Mouse (Mus musculus): ENCODE measurements around the gene Mgat3. TPM values are rescaled to one million over a fixed set of nuclear protein-coding genes. Genes with fewer than 3 reads are reported as not detected.

Mgat3 gene
- polyA plus RNA-seq (2017; shearing (Covaris generic)), result not detected

DNA sequence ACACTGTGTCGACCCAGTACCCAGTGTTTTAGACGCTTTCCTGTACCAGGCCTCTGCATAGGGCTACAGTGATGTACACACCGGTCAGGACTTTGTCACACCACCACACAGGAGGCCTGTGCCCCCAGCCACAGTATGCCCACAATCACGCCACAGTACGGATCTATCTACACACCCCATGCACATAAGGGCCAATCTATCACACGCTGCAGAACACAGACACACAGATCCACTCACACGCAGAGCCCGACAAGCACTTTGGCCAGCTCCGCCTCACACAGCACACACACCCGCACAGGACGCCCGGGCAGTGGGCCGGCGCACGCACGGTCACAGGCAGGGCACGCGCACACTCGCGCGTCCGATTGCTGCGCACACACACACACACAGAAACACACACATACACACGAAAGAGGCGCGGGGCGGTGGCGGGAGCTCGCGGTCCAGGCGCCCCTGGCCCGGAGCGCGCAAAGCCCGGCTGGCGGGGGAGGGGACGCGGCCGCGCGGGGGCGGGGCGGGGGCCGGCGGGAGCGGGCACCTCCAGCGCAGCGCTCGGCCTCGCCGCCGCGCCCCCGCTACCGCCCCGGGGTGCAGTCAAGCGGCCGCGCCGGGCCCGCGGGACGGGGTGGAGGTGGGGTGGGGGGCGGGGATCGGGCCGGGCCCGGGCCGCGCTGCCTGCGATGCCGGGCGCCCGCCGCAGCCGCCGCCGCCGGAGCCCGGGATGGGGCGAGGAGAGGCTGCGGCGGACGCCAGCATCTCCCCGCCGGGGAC, at the start of gene Mgat3:
TSS of gene Mgat3 (plus strand) at position 721 of the 771 bp plus-strand sequence.

DNA sequence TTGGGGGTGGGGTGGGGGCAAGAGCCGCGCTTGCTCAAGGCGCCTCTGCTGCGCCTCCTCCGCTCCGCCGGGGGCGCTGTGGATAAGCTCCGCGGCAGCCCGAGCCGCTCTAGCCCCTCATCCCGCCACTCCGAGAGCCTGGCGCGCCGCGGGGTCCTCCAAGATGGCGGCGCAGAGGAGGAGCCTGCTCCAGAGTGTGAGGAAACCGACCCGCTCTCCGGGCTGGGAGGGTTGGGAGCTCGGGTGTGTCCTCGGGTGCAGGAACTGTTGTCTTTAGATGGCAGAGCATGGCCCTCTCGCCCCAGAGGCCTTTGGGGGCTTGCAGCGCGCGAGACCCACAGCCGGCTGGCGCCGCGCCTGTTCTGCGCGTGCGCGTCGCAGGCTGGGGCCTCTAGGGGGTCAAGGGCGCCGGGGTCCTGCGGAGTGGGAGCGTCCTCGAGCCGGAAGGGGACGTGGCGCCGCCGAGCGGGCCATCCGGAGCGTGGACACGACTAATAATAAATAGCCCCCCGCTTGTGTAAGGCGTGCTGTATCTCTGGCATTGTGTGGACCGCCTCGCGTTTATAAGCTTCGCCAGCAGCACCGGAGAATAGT, 40.4 kb upstream of the Mgat3 start, which contains the start of gene Tab1:
TSS of gene Tab1 (plus strand) at position 135 of the 594 bp plus-strand sequence.

DNA sequence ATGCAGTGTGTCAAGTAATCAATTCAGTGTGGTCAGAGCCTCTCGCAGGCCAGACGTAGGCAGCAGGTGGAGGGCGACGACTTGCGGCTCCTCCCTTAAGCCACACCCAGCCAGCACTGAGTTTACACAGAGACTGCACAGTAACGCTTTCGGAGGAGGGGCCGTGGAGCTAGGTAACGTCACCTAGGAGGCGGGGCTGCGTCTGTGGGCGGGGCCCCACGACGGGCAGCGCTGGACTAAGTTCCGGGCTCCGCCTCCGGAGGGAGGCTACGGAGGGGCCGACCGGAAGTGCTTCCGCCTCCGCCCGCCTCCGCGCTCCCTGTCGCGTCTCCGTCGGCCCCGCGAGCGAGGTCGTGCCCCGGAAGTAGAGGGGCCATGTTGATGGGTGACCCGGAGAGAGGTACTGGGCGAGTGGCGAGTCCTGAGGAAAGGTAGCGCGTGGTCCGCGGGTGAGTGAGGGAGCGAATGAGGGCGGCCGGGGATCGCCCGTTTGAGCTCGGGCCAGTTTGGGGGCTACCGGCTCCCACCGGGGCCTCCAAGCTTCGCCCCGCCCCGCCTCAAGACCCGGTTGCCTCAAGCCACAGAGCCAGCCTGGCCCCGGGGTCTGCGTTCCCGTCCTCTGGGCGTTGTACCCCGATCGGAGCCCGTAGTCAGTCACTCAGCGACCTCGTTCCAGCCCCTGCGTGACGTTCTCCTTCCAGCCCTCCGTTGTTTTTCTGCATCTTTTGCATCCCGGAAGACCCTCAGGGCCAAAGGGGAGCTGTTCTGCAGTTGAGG, 60.4 kb downstream of the Mgat3 start, which contains the start of gene Mief1:
TSS of gene Mief1 (plus strand) at position 286 of the 777 bp plus-strand sequence.

DNA sequence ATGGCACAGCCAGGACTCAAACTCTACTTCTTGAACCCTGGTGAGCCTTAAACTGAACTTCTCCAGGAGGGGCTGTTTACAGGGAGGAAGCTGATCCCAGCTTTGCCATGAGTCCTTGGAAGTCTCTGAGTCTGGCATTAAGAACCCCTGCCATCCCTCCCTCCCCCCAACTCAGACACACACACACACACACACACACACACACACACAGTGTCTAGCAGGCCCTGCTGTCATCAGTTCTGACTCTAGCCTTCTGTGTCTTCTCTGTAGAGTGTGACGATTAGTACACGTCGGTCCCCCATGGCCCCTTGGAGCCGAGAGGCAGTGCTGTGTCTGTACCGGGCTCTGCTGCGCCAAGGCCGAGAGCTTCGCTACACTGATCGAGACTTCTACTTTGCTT, 62.0 kb downstream of the Mgat3 start, which contains the start of gene AC140267.1:
TSS of gene AC140267.1 (plus strand) at position 301 of the 400 bp plus-strand sequence.

DNA sequence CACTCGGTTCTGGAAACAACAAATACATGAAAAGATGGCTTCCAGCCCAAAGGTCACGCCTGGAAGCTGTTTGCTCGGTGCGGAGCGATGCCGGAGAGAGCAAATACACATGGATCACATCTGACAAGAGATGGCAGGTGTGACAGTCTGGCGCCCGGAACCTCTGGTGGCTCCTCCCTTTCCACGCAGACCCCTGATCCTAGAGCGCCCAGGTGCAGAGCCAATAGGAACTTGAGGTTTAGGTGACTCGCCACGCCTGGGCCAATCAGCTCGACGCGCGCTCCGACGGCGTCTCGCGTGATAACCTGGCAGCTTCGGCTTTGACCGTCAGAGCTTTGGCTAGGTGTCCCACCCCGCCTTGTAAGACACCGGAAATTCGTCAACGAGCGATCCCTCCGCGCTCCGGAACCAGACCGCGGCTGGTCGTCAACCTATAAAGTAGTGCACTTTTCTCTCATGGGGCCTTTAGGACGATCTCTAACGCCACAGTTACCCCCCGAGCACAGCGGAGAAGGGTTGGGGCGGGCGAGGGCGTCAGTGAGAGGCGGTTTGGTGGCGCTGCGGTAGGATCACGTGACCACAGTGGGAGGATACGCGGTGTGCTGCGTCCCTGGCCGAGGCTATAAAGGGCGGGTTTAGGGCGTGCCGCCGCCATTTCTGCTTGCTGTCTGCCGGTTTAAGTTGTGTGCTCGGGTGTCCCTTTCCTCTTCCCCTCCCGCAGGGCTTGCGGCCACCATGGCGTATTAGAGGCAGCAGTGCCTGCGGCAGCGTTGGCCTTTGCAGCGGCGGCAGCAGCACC, 81.5 kb downstream of the Mgat3 start, which contains the start of gene Atf4:
TSS of gene Atf4 (plus strand) at position 338 of the 799 bp plus-strand sequence.

DNA sequence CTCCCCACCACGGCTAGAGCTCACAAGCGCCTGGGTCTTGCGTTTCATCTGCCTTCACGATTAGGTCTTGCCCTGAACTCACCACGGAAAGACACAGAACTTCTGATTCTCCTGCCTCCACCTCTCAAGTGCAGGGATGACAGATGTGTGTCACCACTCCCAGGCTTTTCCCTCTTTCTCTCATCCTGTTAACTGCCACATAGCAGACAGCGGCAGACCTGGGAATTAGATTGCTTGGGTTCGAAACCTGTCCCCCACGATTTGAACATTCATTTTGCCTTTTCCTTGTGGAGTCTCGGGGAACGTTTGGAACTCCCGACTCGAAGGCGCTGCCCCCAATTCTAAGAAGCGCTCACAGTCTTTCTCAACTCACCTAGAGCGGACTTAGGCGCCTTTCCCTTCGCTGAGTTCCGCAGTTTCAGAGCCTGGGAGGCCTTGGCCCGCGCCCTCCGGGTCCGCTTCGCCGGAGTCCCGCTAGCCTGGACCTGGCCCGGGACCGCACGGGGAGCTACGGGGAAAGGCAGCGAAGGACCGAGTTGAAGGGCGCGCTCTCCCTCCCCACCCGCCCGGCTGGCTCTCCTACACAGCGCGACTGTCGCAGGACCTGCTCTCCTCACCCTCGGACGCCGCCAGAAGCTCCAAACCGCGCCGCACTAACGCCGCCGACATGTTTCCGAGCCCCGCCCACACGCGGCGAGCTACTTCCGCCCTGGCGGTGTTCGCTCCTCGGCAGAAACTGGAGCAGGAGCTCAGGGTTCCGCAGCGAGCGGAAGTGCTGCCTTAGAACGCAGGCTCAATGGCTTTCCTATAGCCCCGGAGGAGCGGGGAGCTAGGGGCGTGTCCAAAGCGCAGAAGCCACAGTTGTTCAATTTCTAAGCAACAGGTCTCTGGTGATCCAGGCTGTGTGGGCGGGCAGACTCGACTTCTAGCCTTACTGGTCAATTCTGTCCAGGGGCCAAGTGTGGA, 90.4 kb downstream of the Mgat3 start, which contains the start of gene Rps19bp1:
TSS of gene Rps19bp1 (minus strand) at position 706 of the 966 bp plus-strand sequence.

Other genes with a start within 250 kb of the Mgat3 start
- gene Cbx7, start 202.6 kb upstream of the Mgat3 start, polyA plus RNA-seq (2017; shearing (Covaris generic)), result 179 TPM
- gene Pdgfb, start 158.7 kb upstream of the Mgat3 start, polyA plus RNA-seq (2017; shearing (Covaris generic)), result 2.0 TPM
- 1.1 TPM for gene Syngr1, start 82.4 kb upstream of the Mgat3 start, polyA plus RNA-seq (2017; shearing (Covaris generic))
- gene Rpl3, start 81.9 kb upstream of the Mgat3 start, polyA plus RNA-seq (2017; shearing (Covaris generic)), result 1,367 TPM
- 29.7 TPM for gene Tab1, start 40.6 kb upstream of the Mgat3 start, polyA plus RNA-seq (2017; shearing (Covaris generic))
- 29.1 TPM for gene Mief1, start 60.3 kb downstream of the Mgat3 start, polyA plus RNA-seq (2017; shearing (Covaris generic))
- not detected for gene AC140267.1, start 62.1 kb downstream of the Mgat3 start, polyA plus RNA-seq (2017; shearing (Covaris generic))
- 97.4 TPM for gene Atf4, start 81.5 kb downstream of the Mgat3 start, polyA plus RNA-seq (2017; shearing (Covaris generic))
- 30.2 TPM for gene Rps19bp1, start 90.6 kb downstream of the Mgat3 start, polyA plus RNA-seq (2017; shearing (Covaris generic))
- 0.05 TPM for gene Cacna1i, start 113.5 kb downstream of the Mgat3 start, polyA plus RNA-seq (2017; shearing (Covaris generic))

All from CD4-positive, CD25-positive, alpha-beta regulatory T cell (primary cell).